Mouse (Mus musculus): ENCODE results near the gene Pnlip. TPM values are rescaled to one million over a fixed set of nuclear protein-coding genes. Genes with fewer than 3 reads are reported as not detected.

Gene Pnlip
- polyA plus RNA-seq (2012; rRNA removed) = 0.14 TPM in 1 of 2 replicates, not detected in the other
- polyA plus RNA-seq (2014; fragmentation: Nextera tagmentation; extraction: Ambion mirVana) = not detected in 2 replicates

DNA sequence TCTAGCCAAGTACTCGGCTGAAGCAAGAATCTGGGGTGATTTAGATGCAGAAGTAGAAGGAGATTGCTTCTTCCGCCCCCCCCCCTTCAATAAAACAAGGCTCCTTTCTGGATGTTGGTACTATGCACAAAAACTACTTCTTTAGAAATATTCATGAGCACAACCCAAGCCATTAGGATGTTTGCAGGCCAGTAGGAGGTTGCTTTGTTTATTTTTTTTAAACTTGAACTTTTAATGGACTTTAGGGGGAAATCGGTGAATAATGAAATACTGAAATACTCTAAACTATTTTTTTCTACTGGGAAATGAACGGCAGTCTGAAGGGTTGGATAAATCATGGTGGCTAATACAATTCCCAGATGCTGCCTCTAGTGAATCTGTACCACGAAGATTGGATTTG lies at the start of gene Pnlip:
Gene Pnlip (plus strand): TSS at position 301 of the 400 bp plus-strand sequence.
- ATAC-seq (ENCODE audit: low FRiP score, low read depth) (no peak), DNase-seq (ENCODE audit: low spot score) (no peak)
- no peaks in the 10 kb centered on the region for H3K4me1 ChIP-seq (ENCODE audit: control insufficient read depth, insufficient read depth, low read length)
- H3K4me3 ChIP-seq (replicated peaks; ENCODE audit: low read length) = no peak within 1 kb of the TSS
- H3K9ac ChIP-seq (ENCODE audit: low read depth, low read length, severe bottlenecking) = no peak within 1 kb of the TSS
- TF ChIP-seq POLR2A (IDR thresholded peaks at IDR 0.05; ENCODE audit: borderline replicate concordance, extremely low read depth, insufficient read depth, insufficient read length) = no peak
- no peaks in the 10 kb centered on the region for H3K36me3 ChIP-seq (ENCODE audit: control insufficient read depth, insufficient read depth, low read length)
- no peak within 1 kb of the TSS for H3K27ac ChIP-seq (replicated peaks; ENCODE audit: low read depth, low read length)
- 75% methylated on average over 5 of the region's 5 CpGs for WGBS
- H3K9me3 ChIP-seq (ENCODE audit: control insufficient read depth, low read length) = no peaks in the 10 kb centered on the region
- H3K27me3 ChIP-seq (ENCODE audit: control insufficient read depth, insufficient read depth, low read length) = no peaks in the 10 kb centered on the region
- H3K4me2 ChIP-seq (replicated peaks; ENCODE audit: low read depth, low read length, severe bottlenecking) = no peak within 1 kb of the TSS

DNA sequence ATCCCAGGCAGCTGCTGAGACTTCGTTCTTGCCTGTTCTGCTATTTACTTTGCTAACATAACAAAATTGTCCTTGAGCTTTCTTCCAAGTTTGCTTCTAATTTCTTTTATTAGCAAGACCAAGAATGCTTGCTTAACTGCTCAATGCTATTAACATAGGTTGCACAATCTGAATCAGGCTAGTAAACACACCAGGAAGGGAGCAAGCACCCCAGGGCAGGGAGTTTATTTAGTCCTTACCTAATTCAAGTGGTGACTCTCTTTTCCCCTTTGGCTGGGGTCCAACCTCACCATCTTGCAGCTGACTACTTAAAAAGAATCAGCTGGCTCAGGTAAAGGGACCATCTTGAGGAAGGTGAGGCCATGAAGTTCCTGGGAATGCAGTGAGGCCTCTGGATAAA lies 42.6 kb upstream of the Pnlip start:
- Histone ChIP-seq H3K9ac (ENCODE audit: low read depth, low read length, severe bottlenecking) (no peak overlapping the region), H3K36me3 (ENCODE audit: control insufficient read depth, insufficient read depth, low read length) (no peaks in the 10 kb centered on the region), H3K27ac (replicated peaks; ENCODE audit: low read depth, low read length) (no peak overlapping the region), H3K4me1 (ENCODE audit: control insufficient read depth, insufficient read depth, low read length) (no peaks in the 10 kb centered on the region), H3K9me3 (ENCODE audit: control insufficient read depth, low read length) (no peaks in the 10 kb centered on the region), H3K27me3 (ENCODE audit: control insufficient read depth, insufficient read depth, low read length) (no peaks in the 10 kb centered on the region), H3K4me3 (replicated peaks; ENCODE audit: low read length) (no peak overlapping the region), H3K4me2 (replicated peaks; ENCODE audit: low read depth, low read length, severe bottlenecking) (no peak overlapping the region)
- no peak for TF ChIP-seq POLR2A (IDR thresholded peaks at IDR 0.05; ENCODE audit: borderline replicate concordance, extremely low read depth, insufficient read depth, insufficient read length)
- WGBS = 31% methylated on average over 1 of the region's 1 CpGs
- ATAC-seq (ENCODE audit: low FRiP score, low read depth) (no peak), DNase-seq (ENCODE audit: low spot score) (no peak)

DNA sequence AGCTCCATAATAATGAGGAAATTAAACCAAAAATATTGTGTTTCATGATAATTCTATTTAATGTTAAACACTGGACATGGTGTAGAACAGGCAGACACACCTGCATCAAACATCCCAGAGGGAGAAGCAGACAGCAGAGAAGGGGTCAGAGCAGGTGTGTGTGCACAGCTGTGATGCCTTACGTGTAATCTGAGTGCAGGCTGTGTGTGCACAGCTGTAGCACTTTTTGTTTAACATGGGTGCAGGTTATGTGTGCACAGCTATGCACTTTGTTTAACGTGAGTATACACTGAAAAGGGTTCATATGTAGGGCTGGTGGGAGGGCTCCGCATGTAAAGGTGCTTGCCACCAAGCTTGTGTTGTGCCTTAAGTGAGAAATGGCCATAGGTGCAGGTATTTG lies 39.6 kb upstream of the Pnlip start:
- Histone ChIP-seq H3K4me2 (replicated peaks; ENCODE audit: low read depth, low read length, severe bottlenecking) (no peak overlapping the region), H3K27ac (replicated peaks; ENCODE audit: low read depth, low read length) (no peak overlapping the region), H3K9me3 (ENCODE audit: control insufficient read depth, low read length) (no peaks in the 10 kb centered on the region), H3K4me3 (replicated peaks; ENCODE audit: low read length) (no peak overlapping the region), H3K9ac (ENCODE audit: low read depth, low read length, severe bottlenecking) (no peak overlapping the region), H3K4me1 (ENCODE audit: control insufficient read depth, insufficient read depth, low read length) (no peaks in the 10 kb centered on the region), H3K27me3 (ENCODE audit: control insufficient read depth, insufficient read depth, low read length) (no peaks in the 10 kb centered on the region), H3K36me3 (ENCODE audit: control insufficient read depth, insufficient read depth, low read length) (no peaks in the 10 kb centered on the region)
- 68% methylated on average over 3 of the region's 3 CpGs for WGBS
- DNase-seq (ENCODE audit: low spot score) = no peak
- no peak for ATAC-seq (ENCODE audit: low FRiP score, low read depth)
- TF ChIP-seq POLR2A (IDR thresholded peaks at IDR 0.05; ENCODE audit: borderline replicate concordance, extremely low read depth, insufficient read depth, insufficient read length) = no peak

DNA sequence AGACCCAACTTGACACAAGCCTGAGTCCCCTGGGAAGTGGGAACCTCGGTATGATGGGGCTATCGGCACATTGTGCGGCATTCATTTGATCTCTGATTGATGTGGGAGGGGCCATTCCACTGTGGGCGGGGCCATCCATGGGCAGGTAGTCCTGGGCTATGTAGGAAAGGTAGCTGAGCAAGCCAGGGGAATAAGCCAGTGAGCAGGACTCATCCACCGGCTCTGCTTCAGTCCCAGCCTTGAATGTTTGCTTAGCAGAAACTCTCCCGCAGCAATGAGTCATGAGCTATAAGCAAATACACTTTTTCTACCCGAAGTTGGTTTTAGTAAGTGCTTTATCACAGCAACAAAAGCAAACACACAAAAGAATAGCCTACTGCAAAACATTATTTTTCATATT lies 35.7 kb upstream of the Pnlip start:
- no peak for TF ChIP-seq POLR2A (IDR thresholded peaks at IDR 0.05; ENCODE audit: borderline replicate concordance, extremely low read depth, insufficient read depth, insufficient read length)
- H3K9ac ChIP-seq (ENCODE audit: low read depth, low read length, severe bottlenecking) = no peak overlapping the region
- H3K27me3 ChIP-seq (ENCODE audit: control insufficient read depth, insufficient read depth, low read length) = no peaks in the 10 kb centered on the region
- no peaks in the 10 kb centered on the region for H3K9me3 ChIP-seq (ENCODE audit: control insufficient read depth, low read length)
- H3K36me3 ChIP-seq (ENCODE audit: control insufficient read depth, insufficient read depth, low read length) = no peaks in the 10 kb centered on the region
- H3K4me2 ChIP-seq (replicated peaks; ENCODE audit: low read depth, low read length, severe bottlenecking) = no peak overlapping the region
- 80% methylated on average over 7 of the region's 7 CpGs for WGBS
- no peak overlapping the region for H3K27ac ChIP-seq (replicated peaks; ENCODE audit: low read depth, low read length)
- no peak for ATAC-seq (ENCODE audit: low FRiP score, low read depth)
- no peaks in the 10 kb centered on the region for H3K4me1 ChIP-seq (ENCODE audit: control insufficient read depth, insufficient read depth, low read length)
- DNase-seq (ENCODE audit: low spot score) = no peak
- no peak overlapping the region for H3K4me3 ChIP-seq (replicated peaks; ENCODE audit: low read length)

DNA sequence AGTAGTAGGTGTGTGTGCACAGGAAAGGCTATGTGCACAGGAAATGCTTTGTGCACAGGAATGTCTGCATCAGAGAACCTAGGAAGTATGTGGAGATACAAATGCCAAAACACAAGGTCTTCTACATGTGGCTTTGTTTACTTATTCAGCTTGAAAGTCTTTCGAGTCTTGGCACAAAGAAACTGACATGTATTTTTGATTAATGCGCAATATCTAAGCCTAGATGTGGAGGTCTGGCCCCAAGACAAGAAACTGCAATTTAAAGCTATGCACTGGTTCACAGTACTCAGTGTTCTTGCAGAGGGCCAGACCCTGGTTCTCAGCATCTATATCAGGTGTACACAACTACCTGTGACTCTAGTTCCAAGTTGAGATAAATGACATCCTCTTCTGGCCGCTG lies 31.6 kb upstream of the Pnlip start:
- Histone ChIP-seq H3K9me3 (ENCODE audit: control insufficient read depth, low read length) (peaks cover 3% of the 10 kb centered on the region; the same call in 1 of the 2 replicates), H3K4me3 (replicated peaks; ENCODE audit: low read length) (no peak overlapping the region), H3K4me2 (replicated peaks; ENCODE audit: low read depth, low read length, severe bottlenecking) (no peak overlapping the region), H3K4me1 (ENCODE audit: control insufficient read depth, insufficient read depth, low read length) (0 out of 2 replicates have a peak, but pooled peaks cover 4% of the 10 kb centered on the region), H3K27me3 (ENCODE audit: control insufficient read depth, insufficient read depth, low read length) (no peaks in the 10 kb centered on the region), H3K9ac (ENCODE audit: low read depth, low read length, severe bottlenecking) (no peak overlapping the region), H3K36me3 (ENCODE audit: control insufficient read depth, insufficient read depth, low read length) (no peaks in the 10 kb centered on the region), H3K27ac (replicated peaks; ENCODE audit: low read depth, low read length) (no peak overlapping the region)
- TF ChIP-seq POLR2A (IDR thresholded peaks at IDR 0.05; ENCODE audit: borderline replicate concordance, extremely low read depth, insufficient read depth, insufficient read length) = no peak
- DNase-seq (ENCODE audit: low spot score) (peak; percentile 15), ATAC-seq (ENCODE audit: low FRiP score, low read depth) (no peak)
- WGBS = 76% methylated on average over 3 of the region's 3 CpGs

DNA sequence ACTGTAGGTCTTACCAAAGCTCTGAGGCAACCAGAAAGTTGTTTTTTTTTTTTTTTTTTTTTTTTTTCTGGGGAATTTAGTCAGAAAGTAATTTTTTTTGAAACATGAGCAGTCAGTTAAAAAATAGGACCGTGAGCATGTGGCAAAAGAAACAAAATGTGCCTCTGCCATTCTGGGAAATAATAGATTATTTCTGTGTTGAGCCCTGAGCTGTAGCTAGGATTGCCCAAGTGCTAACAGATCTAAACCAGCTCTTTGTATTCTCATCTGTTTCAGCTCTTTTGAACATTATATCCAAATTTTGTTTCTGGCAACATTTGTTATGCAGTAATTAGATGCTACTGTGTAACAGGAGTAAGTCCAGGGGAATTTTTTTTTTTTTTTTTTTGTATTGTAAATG lies 30.7 kb upstream of the Pnlip start:
- WGBS = 43% methylated on average over 1 of the region's 1 CpGs
- DNase-seq (ENCODE audit: low spot score) = peak; percentile 6

More for the DNA sequence above, 30.7 kb upstream of the Pnlip start:
- Histone ChIP-seq H3K27ac (replicated peaks; ENCODE audit: low read depth, low read length) (no peak overlapping the region), H3K9me3 (ENCODE audit: control insufficient read depth, low read length) (peaks cover 3% of the 10 kb centered on the region; the same call in 1 of the 2 replicates), H3K27me3 (ENCODE audit: control insufficient read depth, insufficient read depth, low read length) (no peaks in the 10 kb centered on the region), H3K36me3 (ENCODE audit: control insufficient read depth, insufficient read depth, low read length) (no peaks in the 10 kb centered on the region), H3K4me3 (replicated peaks; ENCODE audit: low read length) (no peak overlapping the region), H3K4me1 (ENCODE audit: control insufficient read depth, insufficient read depth, low read length) (0 out of 2 replicates have a peak, but pooled peaks cover 4% of the 10 kb centered on the region), H3K4me2 (replicated peaks; ENCODE audit: low read depth, low read length, severe bottlenecking) (no peak overlapping the region), H3K9ac (ENCODE audit: low read depth, low read length, severe bottlenecking) (no peak overlapping the region)
- no peak for ATAC-seq (ENCODE audit: low FRiP score, low read depth)
- TF ChIP-seq POLR2A (IDR thresholded peaks at IDR 0.05; ENCODE audit: borderline replicate concordance, extremely low read depth, insufficient read depth, insufficient read length) = no peak
